In genomic region chr15:100614996-100615824, GRCm38 (mm10) we compare ENCODE assay signal across 8 mouse cellular contexts. TPM values are rescaled to one million over a fixed set of nuclear protein-coding genes. Genes with fewer than 3 reads are reported as not detected.
DNase-seq lines count a peak whose midpoint lies in the region; ATAC-seq and TF ChIP-seq lines count a peak whose summit lies in the region.

Gene Dazap2, plus strand, starts transcription at chr15:100615349.

- no peaks in the 10 kb centered on the region for H3K9me3 ChIP-seq in CH12.LX (replicated peaks; ENCODE audit: low read length)
- H3K9me3 ChIP-seq in forebrain, embryonic 12.5 days = no peaks in the 10 kb centered on the region
- H3K9me3 ChIP-seq in heart, postnatal 0 days (replicated peaks; ENCODE audit: control insufficient read depth, low read length) = no peaks in the 10 kb centered on the region
- H3K9me3 ChIP-seq in liver, embryonic 16.5 days (replicated peaks; ENCODE audit: control insufficient read depth, low read length) = no peaks in the 10 kb centered on the region
- H3K9me3 ChIP-seq in neural tube, embryonic 13.5 days = no peaks in the 10 kb centered on the region

- in situ Hi-C loops in CH12.LX (cut with MboI; ENCODE audit: low pct_ligation_motif_present, low pct_unique_long_range_greater_than_20kb, low sequenced_read_pairs) = loop anchor here (5.0 kb wide), 2 partner anchors 83 to 153 kb away; no protein-coding TSS in a partner anchor

- TF ChIP-seq POLR2A in CH12.LX (IDR thresholded peaks at IDR 0.05; ENCODE audit: low read depth, low read length) = peak; percentile 73
- peak; percentile 95 for TF ChIP-seq POLR2A in testis, adult 2 months (IDR thresholded peaks at IDR 0.05; ENCODE audit: control insufficient read depth, low read depth, low read length)

- peak within 1 kb of the TSS; percentile 93 for H3K9ac ChIP-seq in CH12.LX (ENCODE audit: insufficient read depth, low read depth)
- peak within 1 kb of the TSS; percentile 87 for H3K9ac ChIP-seq in forebrain, embryonic 12.5 days
- H3K9ac ChIP-seq in heart, postnatal 0 days (replicated peaks; ENCODE audit: low read depth, low read length) = peak within 1 kb of the TSS; percentile 92
- peak within 1 kb of the TSS; percentile 99 for H3K9ac ChIP-seq in liver, embryonic 16.5 days (ENCODE audit: low read depth, low read length)
- H3K9ac ChIP-seq in neural tube, embryonic 13.5 days = peak within 1 kb of the TSS; percentile 94

- peaks cover 11 to 23% of the 10 kb centered on the region in 2 experiments for H3K4me1 ChIP-seq in CH12.LX (ENCODE audit: control insufficient read depth in 1 of 2, insufficient read depth in 2 of 2)
- H3K4me1 ChIP-seq in forebrain, embryonic 12.5 days = peaks cover 22% of the 10 kb centered on the region
- H3K4me1 ChIP-seq in heart, postnatal 0 days (ENCODE audit: control insufficient read depth, insufficient read depth) = peaks cover 8% of the 10 kb centered on the region; the same call in 1 of the 2 replicates
- peaks cover 24% of the 10 kb centered on the region for H3K4me1 ChIP-seq in liver, embryonic 16.5 days (ENCODE audit: control insufficient read depth, low read depth, low read length)
- peaks cover 28% of the 10 kb centered on the region for H3K4me1 ChIP-seq in neural tube, embryonic 13.5 days (replicated peaks)
- peaks cover 12% of the 10 kb centered on the region for H3K4me1 ChIP-seq in testis, adult 2 months (ENCODE audit: control insufficient read depth, insufficient read depth, low read length)

- H3K4me2 ChIP-seq in CH12.LX (ENCODE audit: insufficient read depth, low read depth, poor library complexity, severe bottlenecking) = peak within 1 kb of the TSS; percentile 72
- H3K4me2 ChIP-seq in forebrain, embryonic 12.5 days = peak within 1 kb of the TSS; percentile 85
- H3K4me2 ChIP-seq in heart, postnatal 0 days (ENCODE audit: low read depth, low read length) = peak within 1 kb of the TSS; percentile 84
- peak within 1 kb of the TSS; percentile 92 for H3K4me2 ChIP-seq in liver, embryonic 16.5 days (ENCODE audit: low read depth, low read length)
- peak within 1 kb of the TSS; percentile 75 for H3K4me2 ChIP-seq in neural tube, embryonic 13.5 days

- peak within 1 kb of the TSS; percentile 83 for H3K27ac ChIP-seq in CH12.LX (ENCODE audit: insufficient read depth, low read depth)
- H3K27ac ChIP-seq in forebrain, embryonic 12.5 days = peak within 1 kb of the TSS; percentile 93
- peak within 1 kb of the TSS; percentile 99 for H3K27ac ChIP-seq in heart, postnatal 0 days (ENCODE audit: low read depth)
- peak within 1 kb of the TSS; percentile 99 for H3K27ac ChIP-seq in liver, embryonic 16.5 days (ENCODE audit: low read length)
- peak within 1 kb of the TSS; percentile 98 for H3K27ac ChIP-seq in neural tube, embryonic 13.5 days (replicated peaks)
- peak within 1 kb of the TSS; percentile 86 for H3K27ac ChIP-seq in testis, adult 2 months (ENCODE audit: control insufficient read depth, insufficient read depth, low read depth, low read length)

- peaks cover 29 to 35% of the 10 kb centered on the region in 2 experiments for H3K36me3 ChIP-seq in CH12.LX (replicated peaks in 1 of 2; ENCODE audit: control insufficient read depth in 1 of 2, insufficient read depth in 1 of 2, low read length in 1 of 2)
- peaks cover 29% of the 10 kb centered on the region for H3K36me3 ChIP-seq in forebrain, embryonic 12.5 days (replicated peaks)
- peaks cover 29% of the 10 kb centered on the region for H3K36me3 ChIP-seq in heart, postnatal 0 days (replicated peaks; ENCODE audit: control insufficient read depth, insufficient read depth, low read length)
- H3K36me3 ChIP-seq in liver, embryonic 16.5 days (ENCODE audit: control insufficient read depth, insufficient read depth) = peaks cover 31% of the 10 kb centered on the region
- H3K36me3 ChIP-seq in neural tube, embryonic 13.5 days = peaks cover 33% of the 10 kb centered on the region
- peaks cover 3% of the 10 kb centered on the region for H3K36me3 ChIP-seq in testis, adult 2 months (ENCODE audit: control insufficient read depth, insufficient read depth, low read length)

- under 1% methylated on average over 99 of the region's 99 CpGs for WGBS in forebrain, embryonic 12.5 days
- under 1% methylated on average over 85 of the region's 99 CpGs for WGBS in heart, postnatal 0 days
- WGBS in liver, embryonic 16.5 days (ENCODE audit: insufficient replicate concordance) = under 1% methylated on average over 77 of the region's 99 CpGs
- under 1% methylated on average over 95 of the region's 99 CpGs for WGBS in neural tube, embryonic 13.5 days

- dilution Hi-C loops in CH12.LX (cut with MboI; ENCODE audit: extremely low pct_ligation_motif_present, extremely low pct_unique_long_range_greater_than_20kb, low sequenced_read_pairs) = no loop called here

- H3K27me3 ChIP-seq in CH12.LX (replicated peaks) = no peaks in the 10 kb centered on the region
- peaks cover 3% of the 10 kb centered on the region; the same call in 1 of the 2 replicates for H3K27me3 ChIP-seq in forebrain, embryonic 12.5 days
- 0 out of 2 replicates have a peak, but pooled peaks cover 3% of the 10 kb centered on the region for H3K27me3 ChIP-seq in heart, postnatal 0 days (ENCODE audit: control insufficient read depth, insufficient read depth, low read length)
- H3K27me3 ChIP-seq in liver, embryonic 16.5 days (ENCODE audit: control insufficient read depth, insufficient read depth, low read depth, low read length) = no peaks in the 10 kb centered on the region
- no peaks in the 10 kb centered on the region for H3K27me3 ChIP-seq in neural tube, embryonic 13.5 days
- no peaks in the 10 kb centered on the region for H3K27me3 ChIP-seq in testis, adult 2 months (ENCODE audit: control insufficient read depth, insufficient read depth, low read length)

- TF ChIP-seq EP300 in CH12.LX (IDR thresholded peaks at IDR 0.05; ENCODE audit: low read length) = no peak
- TF ChIP-seq EP300 in heart, postnatal 0 days (IDR thresholded peaks at IDR 0.05; ENCODE audit: low read depth) = no peak; the same call in 1 of the 2 replicates

- no peak for TF ChIP-seq RAD21 in CH12.LX (IDR thresholded peaks at IDR 0.05; ENCODE audit: low read depth, low read length)

- H3K79me2 ChIP-seq in CH12.LX (replicated peaks; ENCODE audit: control insufficient read depth, extremely low read depth, insufficient read depth, poor library complexity, severe bottlenecking) = peaks cover 13% of the 10 kb centered on the region

- peak within 1 kb of the TSS; percentile 79 to 97 (median 87) for H3K4me3 ChIP-seq in CH12.LX (replicated peaks in 1 of 3; ENCODE audit: low read depth in 2 of 3, low read length in 2 of 3, poor library complexity in 1 of 3)
- H3K4me3 ChIP-seq in forebrain, embryonic 12.5 days (replicated peaks) = peak within 1 kb of the TSS; percentile 81
- peak within 1 kb of the TSS; percentile 91 for H3K4me3 ChIP-seq in heart, postnatal 0 days (ENCODE audit: low read depth, low read length)
- H3K4me3 ChIP-seq in liver, embryonic 16.5 days (ENCODE audit: low read depth, low read length) = peak within 1 kb of the TSS; percentile 97
- H3K4me3 ChIP-seq in neural tube, embryonic 13.5 days = peak within 1 kb of the TSS; percentile 93
- H3K4me3 ChIP-seq in testis, adult 2 months (ENCODE audit: control insufficient read depth, low read depth, low read length) = peak within 1 kb of the TSS; percentile 89

- ATAC-seq in forebrain, embryonic 12.5 days (ENCODE audit: low FRiP score) = peak; percentile 88
- peak; percentile 85 for ATAC-seq in heart, postnatal 0 days (ENCODE audit: insufficient read depth, low read depth)
- ATAC-seq in liver, embryonic 16.5 days (ENCODE audit: low read depth) = peak; percentile 82
- ATAC-seq in neural tube, embryonic 13.5 days (ENCODE audit: low read depth) = peak; percentile 88

- peak in 1 of 2 experiments; percentile 28; a peak in 1 of 4 replicates for TF ChIP-seq CTCF in CH12.LX (conservative IDR thresholded peaks at IDR 0.05 in 1 of 2, IDR thresholded peaks at IDR 0.05 in 1 of 2; ENCODE audit: low read depth in 2 of 2, low read length in 2 of 2)
- TF ChIP-seq CTCF in heart, postnatal 0 days (IDR thresholded peaks at IDR 0.05; ENCODE audit: low read depth) = no peak
- no peak for TF ChIP-seq CTCF in testis, adult 2 months (IDR thresholded peaks at IDR 0.05; ENCODE audit: control insufficient read depth, insufficient read depth, insufficient replicate concordance, low read depth, low read length)

- DNase-seq in CH12.LX (ENCODE audit: extremely low read depth) = peak; percentile 99
- peak; percentile 97 for DNase-seq in c-Kit-positive CD71-positive TER-119-negative erythroid progenitor cells, embryonic 14.5 days (ENCODE audit: low read depth)
- peak; percentile 99 for DNase-seq in heart, postnatal 0 days (ENCODE audit: low spot score)
- DNase-seq in kidney, postnatal 4 days = peak; percentile 100

TF ChIP-seq in CH12.LX, 34 proteins besides CTCF, POLR2A, EP300 and RAD21 (continues in another document):
- TF ChIP-seq USF2 (conservative IDR thresholded peaks at IDR 0.05; ENCODE audit: low read depth, low read length) (peak; percentile 97), BHLHE40 (IDR thresholded peaks at IDR 0.05; ENCODE audit: low read depth, low read length) (peak; percentile 93), NELFE (IDR thresholded peaks at IDR 0.05; ENCODE audit: low read depth, low read length) (peak; percentile 80), KAT2A (IDR thresholded peaks at IDR 0.05; ENCODE audit: insufficient replicate concordance, low read length) (0 out of 2 replicates have a peak, but pooled peaks have one; percentile 54), CHD2 (IDR thresholded peaks at IDR 0.05; ENCODE audit: low read length) (no peak), HCFC1 (IDR thresholded peaks at IDR 0.05; ENCODE audit: low read depth, low read length) (peak; percentile 75), JUN (IDR thresholded peaks at IDR 0.05; ENCODE audit: insufficient read depth, low read depth, low read length) (no peak), MAX (IDR thresholded peaks at IDR 0.05; ENCODE audit: low read length) (peak; percentile 89), ZKSCAN1 (IDR thresholded peaks at IDR 0.05; ENCODE audit: borderline replicate concordance, low read depth, low read length) (no peak), GABPA (IDR thresholded peaks at IDR 0.05; ENCODE audit: insufficient replicate concordance, low read depth, low read length) (no peak), MAZ (IDR thresholded peaks at IDR 0.05; ENCODE audit: low read depth, low read length) (peak; percentile 81), JUND (conservative IDR thresholded peaks at IDR 0.05; ENCODE audit: low read depth, low read length) (no peak)

RNA-seq across cellular contexts. Expression of gene Dazap2, which starts in this region (rescaled TPM):
- total RNA-seq in CH12.LX (2012; rRNA removed) (56.0 and 63.8 TPM in 2 replicates), CH12.LX (2014; rRNA removed) (139 and 159 TPM in 2 replicates)
- 160 and 213 TPM in 2 replicates for polyA plus RNA-seq in CH12.LX (2012; ENCODE audit: insufficient read length, low read depth)
- polyA plus RNA-seq in forebrain, embryonic 12.5 days (2016; fragmentation: Nextera tagmentation; extraction: Ambion mirVana) = 197 and 204 TPM in 2 replicates
- 234 and 284 TPM in 2 replicates for total RNA-seq in heart, postnatal 0 days (2014; rRNA removed; ENCODE audit: low replicate concordance)
- polyA plus RNA-seq in heart, postnatal 0 days (2015; fragmentation: Nextera tagmentation; extraction: Ambion mirVana) = 213 and 214 TPM in 2 replicates
- 131 and 146 TPM in 2 replicates for polyA plus RNA-seq in liver, embryonic 16.5 days (2015; fragmentation: Nextera tagmentation; extraction: Ambion mirVana)
- 161 and 162 TPM in 2 replicates for polyA plus RNA-seq in neural tube, embryonic 13.5 days (2015; fragmentation: Nextera tagmentation; extraction: Ambion mirVana)
- 242 and 282 TPM in 2 replicates for polyA plus RNA-seq in testis, adult 2 months (2012; rRNA removed)

Comparison
In these comparisons a context has a peak if more than half of its experiments do, and no peak if none do; other contexts are left out.
1. Peak in every context shown above with its lines: DNase-seq, ATAC-seq, H3K4me3 ChIP-seq and H3K27ac ChIP-seq.